Mouse (Mus musculus) 3T3-L1 (cell line): ENCODE results near the gene Wnt3a.

Experiments used
- DNase-seq: peaks from one replicate; pipeline ENCODE4 v3.0.0-alpha.2; 2015; ENCODE audit warnings: low read depth, low spot score

The Wnt3a gene

GRCm38 (mm10) chr11:59290702-59291303 lies at the start of gene Wnt3a:
Wnt3a (minus strand) TSS chr11:59290752.
- no peak for DNase-seq

DNA sequence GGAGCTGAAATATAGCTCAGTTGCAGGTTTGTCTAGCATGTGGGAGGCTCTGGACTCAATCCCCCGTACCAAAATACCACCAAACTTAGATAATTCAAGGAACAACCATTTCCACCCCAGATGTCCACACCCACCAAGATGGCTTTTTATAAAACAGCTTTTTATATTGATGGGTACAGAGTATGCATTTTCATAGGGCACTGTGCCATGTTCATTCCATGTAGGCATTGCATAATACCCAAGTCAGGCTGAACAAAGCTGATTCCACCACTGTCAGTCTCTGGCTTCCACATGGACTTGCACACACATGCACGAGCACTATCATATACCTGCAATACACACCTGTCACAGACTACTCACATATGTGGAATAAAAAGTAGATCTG lies 48.2 kb upstream of the Wnt3a start:
- DNase-seq = no peak

DNA sequence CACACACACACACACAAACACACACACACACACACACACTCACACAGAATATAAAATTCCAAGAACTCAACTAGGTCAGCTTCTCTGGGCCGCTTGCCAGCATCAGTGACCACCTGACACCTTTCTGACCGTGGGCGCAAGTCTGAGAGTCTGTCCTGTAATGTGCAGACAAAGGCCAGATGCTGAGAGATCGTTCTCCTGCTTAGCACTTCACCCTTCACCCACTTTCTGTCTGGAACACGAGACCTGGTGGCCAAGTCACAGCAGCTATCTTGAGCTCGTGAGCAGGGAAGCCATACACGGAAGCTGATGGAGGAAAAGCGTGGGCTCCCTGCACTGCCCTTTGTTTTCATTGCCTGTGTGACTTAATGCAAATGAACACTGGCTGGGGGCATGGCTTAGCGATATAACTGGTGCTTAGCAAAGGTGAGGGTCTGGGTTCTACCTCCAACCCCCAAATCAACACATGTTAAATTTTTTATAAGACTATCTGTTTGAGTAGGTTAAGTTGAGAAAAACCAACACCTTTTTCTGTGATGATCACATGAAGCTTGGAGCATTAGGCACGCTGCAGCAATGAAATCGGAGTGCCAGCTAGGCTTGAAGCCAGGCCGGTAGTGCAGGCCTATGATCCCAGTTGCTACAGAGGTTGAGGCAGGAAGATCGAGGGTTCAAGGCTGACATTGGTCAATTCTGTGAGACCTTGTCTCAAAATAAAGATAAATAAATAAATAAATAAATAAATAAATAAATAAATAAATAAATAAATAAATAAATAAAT lies 47.6 kb upstream of the Wnt3a start:
- DNase-seq = no peak

- no peak for DNase-seq
Observed at GRCm38 (mm10) chr11:59336381-59336780, 45.8 kb upstream of the Wnt3a start.

- DNase-seq = no peak
Observed at GRCm38 (mm10) chr11:59335942-59336341, 45.4 kb upstream of the Wnt3a start.

GRCm38 (mm10) chr11:59335150-59335549 lies 44.6 kb upstream of the Wnt3a start:
- no peak for DNase-seq

DNA sequence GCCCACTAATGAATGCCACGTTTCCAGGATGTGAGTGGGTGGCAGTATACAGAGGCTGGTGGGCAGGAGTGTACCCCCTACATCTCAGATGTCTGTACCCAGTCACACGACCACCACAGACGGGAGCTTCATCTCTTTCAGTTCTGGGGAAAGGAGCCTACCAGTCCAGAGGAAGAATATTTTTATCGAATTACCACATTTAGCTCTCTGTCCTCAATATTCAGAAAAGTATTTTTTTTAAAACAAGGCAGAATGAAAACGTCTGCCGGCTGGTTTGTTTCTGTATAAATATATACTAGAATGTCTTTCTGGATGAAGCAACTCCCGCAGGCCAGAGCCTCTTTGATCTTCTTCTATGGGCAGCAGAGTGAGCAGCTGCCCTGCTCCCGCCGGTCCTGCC lies 42.4 kb upstream of the Wnt3a start:
- DNase-seq = no peak

GRCm38 (mm10) chr11:59331167-59331869 lies 40.8 kb upstream of the Wnt3a start:
- no peak for DNase-seq

- DNase-seq = peak; percentile 64
Observed at GRCm38 (mm10) chr11:59330560-59330959, 40.0 kb upstream of the Wnt3a start.

- no peak for DNase-seq
Observed at GRCm38 (mm10) chr11:59329616-59330015, 39.1 kb upstream of the Wnt3a start.

DNA sequence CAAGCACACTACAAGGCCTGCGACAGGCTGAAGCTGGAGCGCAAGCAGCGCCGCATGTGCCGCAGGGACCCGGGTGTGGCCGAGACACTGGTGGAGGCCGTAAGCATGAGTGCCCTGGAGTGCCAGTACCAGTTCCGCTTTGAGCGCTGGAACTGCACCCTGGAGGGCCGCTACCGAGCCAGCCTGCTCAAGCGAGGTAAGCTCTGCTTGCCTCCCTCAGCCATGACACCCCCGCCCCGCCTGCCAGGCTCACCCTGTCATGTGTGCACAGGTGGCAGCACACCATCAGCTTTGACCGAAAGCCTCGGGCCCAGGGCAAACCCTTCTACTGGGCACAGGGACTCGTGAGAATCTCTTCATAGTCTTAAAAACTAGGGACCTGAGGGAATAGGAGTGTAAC lies 37.1 kb upstream of the Wnt3a start:
- DNase-seq = no peak

GRCm38 (mm10) chr11:59324777-59325176 lies 34.2 kb upstream of the Wnt3a start:
- DNase-seq = no peak

- DNase-seq = no peak
Observed at GRCm38 (mm10) chr11:59322988-59323387, 32.4 kb upstream of the Wnt3a start.

DNA sequence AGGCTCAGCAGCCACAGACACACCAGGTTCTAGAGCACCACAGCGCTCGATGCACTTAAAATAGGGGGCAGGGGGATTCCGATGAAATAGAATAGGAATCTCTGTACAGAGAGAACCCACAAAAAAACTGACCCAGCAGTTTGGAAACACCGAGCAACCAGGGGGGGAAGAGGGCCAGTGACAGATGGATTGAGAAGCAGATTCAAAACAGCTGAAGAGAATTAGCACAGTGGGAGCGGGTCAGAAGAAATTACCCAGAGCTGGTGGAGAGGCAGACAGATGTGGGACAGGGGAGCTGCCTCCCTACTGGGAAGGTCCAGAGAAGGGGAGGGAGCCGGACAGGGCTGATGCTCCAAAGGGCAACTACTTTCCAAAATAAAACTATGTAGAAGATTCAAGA lies 26.0 kb upstream of the Wnt3a start:
- DNase-seq = no peak

- DNase-seq = no peak
Observed at GRCm38 (mm10) chr11:59313944-59314343, 23.4 kb upstream of the Wnt3a start.

DNA sequence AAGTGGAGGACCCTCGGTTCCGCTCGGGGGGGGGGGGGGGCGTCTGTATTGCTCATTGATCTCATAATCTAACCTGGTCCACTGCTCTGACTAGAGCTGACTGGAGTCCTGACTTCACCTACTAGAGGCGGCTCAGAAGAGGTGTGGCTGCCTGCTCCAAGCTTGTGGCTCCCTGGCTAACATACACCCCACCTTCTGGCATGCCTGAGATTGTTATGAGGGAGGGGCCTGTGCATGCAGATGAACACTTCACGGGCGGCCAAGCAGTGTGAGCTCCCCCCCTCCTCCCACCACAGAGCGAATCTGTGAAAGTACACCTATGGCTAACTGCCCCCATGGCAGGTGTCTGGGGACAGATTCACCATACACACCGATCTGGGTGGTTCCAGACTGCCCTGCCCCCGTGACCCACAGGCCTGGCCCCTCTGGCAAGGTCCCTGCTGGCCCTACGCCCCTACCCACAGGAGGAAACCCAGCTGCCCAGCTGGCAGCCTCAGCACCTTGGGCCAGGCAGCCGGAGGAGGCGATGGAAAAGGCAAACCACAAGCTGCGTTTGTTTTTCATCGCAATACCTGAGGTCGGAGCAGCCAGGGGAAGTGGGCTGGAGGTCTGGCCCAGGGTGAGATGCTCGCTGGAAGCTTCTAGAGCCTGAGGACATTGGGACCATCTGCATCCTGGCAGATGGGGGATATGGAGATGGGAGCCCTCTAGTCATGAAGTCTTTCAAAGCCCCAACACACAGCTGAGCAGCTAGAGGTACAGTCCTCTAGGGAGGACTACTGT lies 22.7 kb upstream of the Wnt3a start:
- DNase-seq = no peak

GRCm38 (mm10) chr11:59312501-59312900 lies 21.9 kb upstream of the Wnt3a start:
- DNase-seq = no peak

GRCm38 (mm10) chr11:59312060-59312459 lies 21.5 kb upstream of the Wnt3a start:
- no peak for DNase-seq

DNA sequence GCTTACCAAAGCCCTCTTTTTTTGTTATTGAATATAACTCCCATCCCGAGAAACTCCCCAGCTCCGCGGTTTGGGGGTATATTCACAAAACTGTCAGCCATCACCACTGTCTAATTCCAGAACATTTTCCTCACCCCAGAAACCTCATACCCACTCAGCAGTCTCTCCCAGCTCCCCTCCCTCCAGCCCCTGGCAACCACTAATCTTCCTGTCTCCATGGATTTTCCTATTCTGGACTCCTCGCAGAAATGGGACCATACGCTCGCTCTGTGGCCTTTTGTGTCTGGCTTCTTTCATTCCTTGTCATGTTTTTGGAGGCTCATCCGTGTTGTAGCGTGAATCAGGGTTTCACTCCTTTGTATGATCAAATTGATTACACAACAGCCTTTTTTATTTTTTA lies 19.4 kb upstream of the Wnt3a start:
- DNase-seq = no peak

- DNase-seq = no peak
Observed at GRCm38 (mm10) chr11:59309106-59309805, 18.7 kb upstream of the Wnt3a start.

DNA sequence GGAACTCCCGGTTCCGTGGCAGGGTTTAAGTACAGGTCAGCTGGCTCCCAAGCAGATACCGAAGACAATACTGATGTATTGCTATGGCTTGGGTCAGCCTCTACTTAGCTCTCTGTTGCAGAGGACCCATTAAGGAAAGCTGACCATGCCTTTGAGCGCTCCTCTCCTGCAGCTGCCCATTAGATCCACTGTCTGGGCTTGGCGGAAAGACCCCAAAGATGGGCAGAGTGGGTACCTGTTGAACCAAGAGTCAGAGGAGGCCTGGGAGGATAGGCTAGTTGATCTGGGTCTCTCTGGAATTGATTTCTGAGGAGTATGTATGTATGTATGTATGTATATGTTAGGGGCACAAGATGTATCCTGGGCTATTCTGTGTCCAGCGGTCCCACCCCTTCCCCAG lies 18.1 kb upstream of the Wnt3a start:
- DNase-seq = no peak
